Mouse (Mus musculus): ENCODE data around the gene Ube2d1.

Gene Ube2d1

GRCm38 (mm10) chr10:71285126-71285580 lies at the start of gene Ube2d1:
Gene Ube2d1, minus strand, starts transcription at chr10:71285262.
- CTCF ChIA-PET: no interaction called here

- CTCF ChIA-PET: no interaction called here
These were observed 47.8 kb upstream of the Ube2d1 start for GRCm38 (mm10) chr10:71332859-71333258.

GRCm38 (mm10) chr10:71332376-71332775 lies 47.3 kb upstream of the Ube2d1 start:
- CTCF ChIA-PET: no interaction called here

GRCm38 (mm10) chr10:71331908-71332307 lies 46.8 kb upstream of the Ube2d1 start:
- CTCF ChIA-PET: no interaction called here

DNA sequence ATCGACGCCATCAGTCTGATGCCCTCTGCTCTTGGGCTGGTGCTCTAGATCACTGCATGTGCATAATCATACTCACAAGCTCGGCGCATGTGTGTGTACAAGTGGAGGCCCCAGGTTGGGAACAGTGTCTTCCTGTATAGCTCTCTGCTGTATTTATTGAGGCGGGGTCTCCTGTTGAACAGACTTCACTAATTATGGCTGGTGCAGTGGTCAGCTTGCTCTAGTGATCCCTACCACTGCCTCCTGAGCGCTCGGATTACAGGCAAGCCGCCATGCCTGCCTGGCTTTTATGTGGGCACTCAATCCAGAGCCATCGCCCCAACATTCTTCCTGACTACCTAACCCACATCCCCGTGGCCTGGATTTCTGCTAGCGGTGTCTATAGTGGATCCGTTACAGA lies 45.0 kb upstream of the Ube2d1 start:
- CTCF ChIA-PET: no interaction called here

- CTCF ChIA-PET: no interaction called here
These were observed 44.2 kb upstream of the Ube2d1 start for GRCm38 (mm10) chr10:71329295-71329694.

GRCm38 (mm10) chr10:71328870-71329269 lies 43.8 kb upstream of the Ube2d1 start:
- CTCF ChIA-PET: interaction anchor here (1.1 kb wide), 1 partner anchor 71 kb away, joined by 5 read pairs; no protein-coding TSS in a partner anchor

- CTCF ChIA-PET: interaction anchor here (1.1 kb wide), 1 partner anchor 71 kb away, joined by 5 read pairs; no protein-coding TSS in a partner anchor
These were observed 43.3 kb upstream of the Ube2d1 start for GRCm38 (mm10) chr10:71328382-71328781.

- CTCF ChIA-PET: interaction anchor here (1.2 to 1.3 kb wide), 2 partner anchors 74 to 76 kb away, joined by 9 to 10 read pairs; no protein-coding TSS in a partner anchor
These were observed 42.3 kb upstream of the Ube2d1 start for GRCm38 (mm10) chr10:71327386-71327785.

DNA sequence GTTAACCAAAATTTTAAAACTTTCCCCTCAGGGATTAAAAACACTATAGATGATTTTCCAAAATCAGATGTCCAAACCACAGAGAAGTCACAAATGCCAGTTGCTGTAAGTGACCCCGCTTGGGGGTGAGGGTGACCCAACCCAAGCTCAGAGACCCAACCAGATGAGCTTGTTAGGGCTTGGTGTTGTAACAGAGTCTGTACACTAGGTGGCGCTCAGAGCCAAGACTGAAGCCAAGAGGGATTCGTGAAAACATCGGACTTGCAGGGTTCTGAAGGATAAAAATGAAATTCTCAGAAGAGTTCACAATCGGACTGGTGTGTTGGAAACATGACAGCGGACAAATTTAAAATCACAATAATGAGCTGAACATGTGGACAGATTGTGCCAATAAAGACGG lies 41.7 kb upstream of the Ube2d1 start:
- CTCF ChIA-PET: interaction anchor here (1.2 to 1.3 kb wide), 2 partner anchors 75 to 77 kb away, joined by 9 to 10 read pairs; no protein-coding TSS in a partner anchor

- CTCF ChIA-PET: interaction anchor here (0.7 to 1.3 kb wide), 3 partner anchors 24 to 77 kb away, joined by 5 to 10 read pairs (median 9); no protein-coding TSS in a partner anchor
These were observed 41.1 kb upstream of the Ube2d1 start for GRCm38 (mm10) chr10:71326123-71326522.

DNA sequence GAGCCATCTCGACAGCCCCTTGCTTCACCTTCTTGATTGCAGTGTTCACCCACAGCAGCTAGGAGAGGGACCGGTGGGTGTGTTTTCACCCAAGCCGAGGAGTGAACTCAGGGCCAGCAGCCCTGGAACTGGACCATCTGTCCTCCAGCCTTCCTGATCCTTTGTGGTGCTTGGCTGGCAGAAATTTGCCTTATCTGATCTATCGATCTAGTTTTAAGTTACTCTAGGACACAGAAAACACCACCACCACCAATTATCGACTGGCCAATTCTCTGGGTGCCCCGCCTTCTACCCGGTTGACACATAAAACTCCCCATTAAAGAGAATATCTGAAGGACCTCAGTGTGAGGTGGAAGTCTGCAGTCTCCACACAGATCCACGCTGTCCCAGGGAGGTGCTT lies 38.6 kb upstream of the Ube2d1 start:
- CTCF ChIA-PET: no interaction called here

GRCm38 (mm10) chr10:71316497-71316896 lies 31.4 kb upstream of the Ube2d1 start:
- CTCF ChIA-PET: no interaction called here

- CTCF ChIA-PET: no interaction called here
These were observed 31.0 kb upstream of the Ube2d1 start for GRCm38 (mm10) chr10:71316056-71316455.

DNA sequence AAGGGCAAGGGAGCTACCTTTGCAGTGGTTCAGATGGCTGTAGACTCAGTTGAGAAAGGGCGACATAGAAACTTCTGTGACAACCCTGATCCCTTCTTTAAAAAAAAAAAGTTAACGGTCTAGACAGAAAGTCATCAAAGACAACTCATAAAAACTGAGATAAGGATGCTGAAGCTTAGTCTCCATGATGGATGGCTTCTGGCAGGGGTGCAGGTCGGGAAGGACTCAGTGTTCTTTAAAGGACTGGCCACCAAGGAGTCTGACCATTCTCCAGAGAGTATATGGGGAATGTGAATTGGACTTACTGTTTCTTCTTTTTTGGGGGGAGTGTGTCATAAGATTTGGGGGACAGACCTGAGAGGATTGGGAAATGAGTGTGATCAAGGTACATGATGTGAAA lies 29.5 kb upstream of the Ube2d1 start:
- CTCF ChIA-PET: no interaction called here

GRCm38 (mm10) chr10:71310288-71310687 lies 25.2 kb upstream of the Ube2d1 start:
- CTCF ChIA-PET: interaction anchor here (0.7 kb wide), 1 partner anchor 81 kb away, joined by 3 read pairs; no protein-coding TSS in a partner anchor

DNA sequence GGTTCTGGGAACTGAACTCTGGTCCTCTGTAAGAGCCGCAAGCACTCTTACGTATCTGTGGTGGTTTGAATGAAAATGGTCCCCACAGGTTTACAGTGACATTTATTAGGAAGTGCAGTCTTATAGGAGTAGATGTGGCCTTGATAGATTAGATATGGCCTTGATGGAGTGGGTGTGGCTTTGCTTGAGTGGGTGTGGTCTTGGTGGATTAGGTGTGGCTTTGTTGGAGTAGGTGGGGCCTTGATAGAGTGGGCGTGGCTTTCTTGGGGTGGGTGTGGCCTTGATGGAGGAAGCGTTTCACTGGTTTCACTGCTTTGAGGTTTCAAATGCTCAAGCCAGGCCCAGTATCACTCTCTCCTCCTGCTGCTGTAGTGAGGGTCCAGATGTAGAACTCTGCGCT lies 23.1 kb upstream of the Ube2d1 start:
- CTCF ChIA-PET: interaction anchor here (0.5 kb wide), 1 partner anchor 93 kb away, joined by 11 read pairs; no protein-coding TSS in a partner anchor

DNA sequence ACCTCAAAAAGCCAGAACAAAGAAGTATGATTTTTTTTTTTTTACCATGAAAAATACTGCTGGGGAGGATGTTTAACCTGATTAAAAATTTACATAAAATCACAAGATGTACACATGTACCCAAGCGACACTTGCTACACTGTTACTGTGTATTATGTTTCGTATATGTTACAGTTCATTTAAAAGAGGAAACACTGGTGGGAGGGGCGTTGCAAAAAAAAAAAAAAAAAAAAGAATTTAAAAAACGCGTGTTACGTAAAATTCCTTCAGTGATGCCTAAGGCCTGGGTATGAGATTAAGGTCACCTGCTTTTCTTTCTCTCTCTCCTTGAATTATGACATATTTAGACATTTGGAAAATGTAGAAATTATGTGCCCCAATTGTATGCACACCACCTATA lies 21.7 kb upstream of the Ube2d1 start:
- CTCF ChIA-PET: no interaction called here

DNA sequence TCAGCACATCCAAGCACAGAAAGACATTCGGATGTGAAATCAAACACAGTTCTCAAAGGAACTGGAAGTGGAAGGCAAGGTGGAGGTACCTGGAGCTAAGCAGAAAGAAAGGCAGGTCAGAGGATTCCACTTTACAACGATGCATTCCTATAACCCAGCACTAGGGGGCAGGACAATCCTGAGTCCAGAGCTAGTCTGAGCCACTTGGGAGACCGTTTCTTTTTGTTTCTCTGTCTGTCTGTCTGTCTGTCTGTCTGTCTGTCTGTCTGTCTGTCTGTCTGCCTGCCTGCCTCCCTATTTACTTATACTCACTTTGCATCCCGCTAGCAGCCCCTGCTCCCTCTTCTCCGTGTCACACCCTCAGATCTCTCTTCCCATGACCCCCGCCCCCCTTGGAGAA lies 21.1 kb upstream of the Ube2d1 start:
- CTCF ChIA-PET: no interaction called here

- CTCF ChIA-PET: interaction anchor here (0.6 to 0.9 kb wide), 3 partner anchors 36 to 940 kb away, joined by 3 to 7 read pairs (median 4); no protein-coding TSS in a partner anchor
These were observed 17.4 kb upstream of the Ube2d1 start for GRCm38 (mm10) chr10:71302490-71302889.

- CTCF ChIA-PET: no interaction called here
These were observed 15.1 kb upstream of the Ube2d1 start for GRCm38 (mm10) chr10:71300161-71300560.

GRCm38 (mm10) chr10:71293245-71293644 lies 8.2 kb upstream of the Ube2d1 start:
- CTCF ChIA-PET: no interaction called here

- CTCF ChIA-PET: no interaction called here
These were observed 7.2 kb upstream of the Ube2d1 start for GRCm38 (mm10) chr10:71292254-71292653.

GRCm38 (mm10) chr10:71291801-71292200 lies 6.7 kb upstream of the Ube2d1 start:
- CTCF ChIA-PET: no interaction called here
